8 mouse cellular contexts compared by ENCODE assay signal in the genomic region with DNA sequence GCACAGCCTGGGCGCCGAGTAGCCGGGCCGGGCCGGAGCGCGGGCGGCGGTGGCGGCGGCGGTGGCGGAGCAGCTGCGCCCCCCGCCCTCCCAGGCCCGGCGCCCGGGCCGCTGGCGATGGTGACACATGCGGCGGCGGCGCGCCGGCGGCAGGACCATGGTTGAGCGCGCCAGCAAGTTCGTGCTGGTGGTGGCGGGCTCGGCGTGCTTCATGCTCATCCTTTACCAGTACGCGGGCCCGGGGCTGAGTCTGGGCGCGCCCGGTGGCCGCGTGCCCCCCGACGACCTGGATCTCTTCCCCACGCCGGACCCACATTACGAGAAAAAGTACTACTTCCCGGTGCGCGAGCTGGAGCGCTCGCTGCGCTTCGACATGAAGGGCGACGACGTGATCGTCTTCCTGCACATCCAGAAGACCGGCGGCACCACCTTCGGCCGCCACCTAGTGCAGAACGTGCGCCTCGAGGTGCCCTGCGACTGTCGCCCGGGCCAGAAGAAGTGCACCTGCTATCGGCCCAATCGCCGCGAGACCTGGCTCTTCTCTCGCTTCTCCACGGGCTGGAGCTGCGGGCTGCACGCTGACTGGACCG. TPM values are rescaled to one million over a fixed set of nuclear protein-coding genes. Genes with fewer than 3 reads are reported as not detected.
DNase-seq lines count a peak whose midpoint lies in the region; ATAC-seq and TF ChIP-seq lines count a peak whose summit lies in the region.

No protein-coding gene starts in this region.

- H3K36me3 ChIP-seq in heart, embryonic 12.5 days, result peaks cover 13% of the 10 kb centered on the region; the same call in 1 of the 2 replicates
- 0 out of 2 replicates have a peak, but pooled peaks cover 1% of the 10 kb centered on the region for H3K36me3 ChIP-seq in intestine, postnatal 0 days (ENCODE audit: control insufficient read depth, insufficient read depth)
- peaks cover 33% of the 10 kb centered on the region for H3K36me3 ChIP-seq in liver, embryonic 14.5 days (replicated peaks; ENCODE audit: control insufficient read depth, insufficient read depth, low read depth)
- H3K36me3 ChIP-seq in neural tube, embryonic 11.5 days (ENCODE audit: control insufficient read depth, insufficient read depth, low read length), result no peaks in the 10 kb centered on the region

- peak overlapping the region; percentile 84 for H3K9ac ChIP-seq in heart, embryonic 12.5 days
- H3K9ac ChIP-seq in intestine, postnatal 0 days (ENCODE audit: low read depth, low read length), result peak overlapping the region; percentile 86
- peak overlapping the region; percentile 99 for H3K9ac ChIP-seq in liver, embryonic 14.5 days (replicated peaks)
- peak overlapping the region; percentile 78 for H3K9ac ChIP-seq in neural tube, embryonic 11.5 days (ENCODE audit: low read length)

- H3K4me1 ChIP-seq in heart, embryonic 12.5 days (replicated peaks), result peaks cover 66% of the 10 kb centered on the region
- peaks cover 30% of the 10 kb centered on the region; the same call in 1 of the 2 replicates for H3K4me1 ChIP-seq in intestine, postnatal 0 days (replicated peaks; ENCODE audit: control insufficient read depth, insufficient read depth, low read length)
- H3K4me1 ChIP-seq in liver, embryonic 14.5 days (replicated peaks; ENCODE audit: control insufficient read depth in 2 of 2, insufficient read depth in 2 of 2, low read length in 1 of 2), result peaks cover 46 to 69% of the 10 kb centered on the region in 2 experiments
- peaks cover 46% of the 10 kb centered on the region for H3K4me1 ChIP-seq in neural tube, embryonic 11.5 days (ENCODE audit: control insufficient read depth, insufficient read depth, low read length)

- peak overlapping the region; percentile 63 for H3K27ac ChIP-seq in heart, embryonic 12.5 days (ENCODE audit: poor library complexity, severe bottlenecking)
- H3K27ac ChIP-seq in intestine, postnatal 0 days (ENCODE audit: low read depth, low read length), result peak overlapping the region; percentile 82
- H3K27ac ChIP-seq in liver, embryonic 14.5 days, result peak overlapping the region; percentile 78
- H3K27ac ChIP-seq in neural tube, embryonic 11.5 days (ENCODE audit: low read depth, low read length), result peak overlapping the region; percentile 64; the same call in 1 of the 2 replicates

- DNase-seq in heart, adult 11 months, result no peak
- no peak for DNase-seq in liver, embryonic 14.5 days (ENCODE audit: low read depth in 3 of 3, low spot score in 3 of 3)
- peak; percentile 51 for DNase-seq in neural tube, embryonic 11.5 days (ENCODE audit: low spot score)
- peak; percentile 62 for DNase-seq in thymus, postnatal 0 days (ENCODE audit: low spot score)

- TF ChIP-seq CTCF in intestine, postnatal 0 days (IDR thresholded peaks at IDR 0.05; ENCODE audit: low read depth), result peak; percentile 48
- TF ChIP-seq CTCF in liver, embryonic 14.5 days (IDR thresholded peaks at IDR 0.05; ENCODE audit: low read depth), result peak; percentile 48

- no peaks in the 10 kb centered on the region for H3K27me3 ChIP-seq in heart, embryonic 12.5 days (replicated peaks)
- H3K27me3 ChIP-seq in intestine, postnatal 0 days (replicated peaks; ENCODE audit: control insufficient read depth, insufficient read depth, low read length), result no peaks in the 10 kb centered on the region
- H3K27me3 ChIP-seq in liver, embryonic 14.5 days (ENCODE audit: control insufficient read depth, insufficient read depth, low read length), result no peaks in the 10 kb centered on the region
- H3K27me3 ChIP-seq in neural tube, embryonic 11.5 days (ENCODE audit: control insufficient read depth, insufficient read depth, low read length), result peaks cover 3% of the 10 kb centered on the region; the same call in 1 of the 2 replicates

- H3K9me3 ChIP-seq in heart, embryonic 12.5 days (replicated peaks), result no peaks in the 10 kb centered on the region
- no peaks in the 10 kb centered on the region for H3K9me3 ChIP-seq in intestine, postnatal 0 days (ENCODE audit: control insufficient read depth)
- no peaks in the 10 kb centered on the region for H3K9me3 ChIP-seq in liver, embryonic 14.5 days (ENCODE audit: control insufficient read depth, low read length)
- no peaks in the 10 kb centered on the region for H3K9me3 ChIP-seq in neural tube, embryonic 11.5 days (ENCODE audit: control insufficient read depth, low read length)

- TF ChIP-seq EP300 in liver, embryonic 14.5 days (IDR thresholded peaks at IDR 0.05; ENCODE audit: low read depth), result no peak

- H3K4me3 ChIP-seq in heart, embryonic 12.5 days, result peak overlapping the region; percentile 71
- H3K4me3 ChIP-seq in intestine, postnatal 0 days (ENCODE audit: low read depth, low read length), result peak overlapping the region; percentile 69
- peak overlapping the region; percentile 87 to 92 for H3K4me3 ChIP-seq in liver, embryonic 14.5 days (ENCODE audit: insufficient read depth in 1 of 2, low read depth in 2 of 2, low read length in 2 of 2)
- peak overlapping the region; percentile 76 for H3K4me3 ChIP-seq in neural tube, embryonic 11.5 days (ENCODE audit: low read depth, low read length)

- no peak; the same call in 1 of the 2 replicates for ATAC-seq in heart, embryonic 12.5 days (ENCODE audit: insufficient number of reproducible peaks, low FRiP score)
- peak; percentile 5; the same call in 1 of the 2 replicates for ATAC-seq in cerebellum, adult (ENCODE audit: insufficient number of reproducible peaks, low FRiP score, low TSS enrichment)
- peak; percentile 6; the same call in 1 of the 2 replicates for ATAC-seq in frontal cortex, adult (ENCODE audit: low TSS enrichment)
- peak; percentile 24 for ATAC-seq in intestine, postnatal 0 days
- peak; percentile 40; the same call in 1 of the 2 replicates for ATAC-seq in liver, embryonic 14.5 days (ENCODE audit: insufficient read depth)
- ATAC-seq in neural tube, embryonic 11.5 days (ENCODE audit: insufficient read depth, low FRiP score, low TSS enrichment), result 0 out of 2 replicates have a peak, but pooled peaks have one; percentile 0

- WGBS in heart, embryonic 12.5 days, result 2% methylated on average over 75 of the region's 76 CpGs
- WGBS in intestine, postnatal 0 days, result 0% methylated on average over 58 of the region's 76 CpGs
- WGBS in liver, embryonic 14.5 days (ENCODE audit: insufficient replicate concordance), result under 1% methylated on average over 49 of the region's 76 CpGs
- WGBS in neural tube, embryonic 11.5 days, result under 1% methylated on average over 66 of the region's 76 CpGs

- peak overlapping the region; percentile 99 for H3K4me2 ChIP-seq in heart, embryonic 12.5 days
- H3K4me2 ChIP-seq in intestine, postnatal 0 days (replicated peaks; ENCODE audit: low read depth), result peak overlapping the region; percentile 93
- H3K4me2 ChIP-seq in liver, embryonic 14.5 days (ENCODE audit: low read depth), result peak overlapping the region; percentile 98
- H3K4me2 ChIP-seq in neural tube, embryonic 11.5 days (ENCODE audit: low read depth), result peak overlapping the region; percentile 98

RNA-seq across cellular contexts. Expression of a gene that starts 0.4 kb away (rescaled TPM):
- polyA plus RNA-seq in heart, embryonic 12.5 days (2016; fragmentation: Nextera tagmentation; extraction: Ambion mirVana), result 13.0 and 15.3 TPM in 2 replicates
- polyA plus RNA-seq in intestine, postnatal 0 days (2015; fragmentation: Nextera tagmentation; extraction: Ambion mirVana), result 6.4 and 6.7 TPM in 2 replicates
- polyA plus RNA-seq in liver, embryonic 14.5 days (2012; rRNA removed), result 29.3 and 31.0 TPM in 2 replicates
- polyA plus RNA-seq in liver, embryonic 14.5 days (2014; fragmentation: Nextera tagmentation; extraction: Ambion mirVana), result 6.8 and 12.0 TPM in 2 replicates
- 25.2 and 27.7 TPM in 2 replicates for polyA plus RNA-seq in neural tube, embryonic 11.5 days (2014; fragmentation: Nextera tagmentation; extraction: Ambion mirVana)
- 11.5 and 14.5 TPM in 2 replicates for polyA plus RNA-seq in thymus, postnatal 0 days (2015; fragmentation: Nextera tagmentation; extraction: Ambion mirVana)

Comparison
In these comparisons a context has a peak if more than half of its experiments do, and no peak if none do; other contexts are left out.
1. DNase-seq: peak in neural tube, embryonic 11.5 days (single experiment) and thymus, postnatal 0 days (single experiment); none in heart, adult 11 months (single experiment) and liver, embryonic 14.5 days (0 of 3).
2. Peak in every context shown above with its lines, with median percentiles within 50 percentile points of each other: H3K27ac ChIP-seq, H3K4me2 ChIP-seq, H3K4me3 ChIP-seq and H3K9ac ChIP-seq.